Mouse (Mus musculus) MEL (cell line): ENCODE results near the gene Cds2. TPM values are rescaled to one million over a fixed set of nuclear protein-coding genes. Genes with fewer than 3 reads are reported as not detected.

Source experiments
- DNase-seq: peaks from one replicate; pipeline ENCODE4 v3.0.0; 2011; ENCODE audit warnings: low read depth, low spot score
- H3K27ac ChIP-seq: 2 replicates; pipeline ENCODE4 v1.5.1; 2012; ENCODE audit warnings: low read depth, mild to moderate bottlenecking, control low read depth, low read length, moderate library complexity; ENCODE audit not compliant: control insufficient read depth
- H3K27me3 ChIP-seq, 2 experiments: fragments of 150-350 bp in 1 of 2; sonication (generic) in 1 of 2; 2 replicates each; pipeline ENCODE4 v1.6.1; 2012; ENCODE audit warnings: low read length in 2 of 2, mild to moderate bottlenecking in 2 of 2, improper control_type of control experiment in 1 of 2, moderate library complexity in 1 of 2; ENCODE audit not compliant: insufficient read depth in 2 of 2, control insufficient read depth in 1 of 2
- H3K36me3 ChIP-seq, 2 experiments: 2 replicates each; pipeline ENCODE4 v1.6.1; 2012 to 2014; ENCODE audit warnings: low read length in 2 of 2, improper control_type of control experiment in 1 of 2, inconsistent platforms in 1 of 2, mild to moderate bottlenecking in 1 of 2; ENCODE audit not compliant: insufficient read depth in 2 of 2, control insufficient read depth in 1 of 2
- H3K4me1 ChIP-seq, 2 experiments: fragments of 150-350 bp in 1 of 2; sonication (generic) in 1 of 2; 2 replicates each; pipeline ENCODE4 v1.6.1; 2012; ENCODE audit warnings: low read length in 2 of 2, improper control_type of control experiment in 1 of 2, mild to moderate bottlenecking in 1 of 2; ENCODE audit not compliant: insufficient read depth in 2 of 2, control insufficient read depth in 1 of 2
- H3K4me3 ChIP-seq, 2 experiments: fragments of 150-350 bp in 1 of 2; sonication (generic) in 1 of 2; 2 replicates each; pipeline ENCODE4 v1.5.1; 2012; ENCODE audit warnings: low read depth in 2 of 2, low read length in 2 of 2, mild to moderate bottlenecking in 2 of 2, moderate library complexity in 2 of 2, control low read depth in 1 of 2, improper control_type of control experiment in 1 of 2; ENCODE audit not compliant: control insufficient read depth in 1 of 2, insufficient read depth in 1 of 2
- H3K79me2 ChIP-seq: 2 replicates; pipeline ENCODE4 v1.6.1; 2012; ENCODE audit warnings: mild to moderate bottlenecking, low read length, moderate library complexity; ENCODE audit not compliant: control insufficient read depth, poor library complexity, insufficient read depth
- H3K9ac ChIP-seq: 2 replicates; pipeline ENCODE4 v1.6.1; 2012; ENCODE audit warnings: low read depth, mild to moderate bottlenecking, control low read depth, low read length, moderate library complexity; ENCODE audit not compliant: control insufficient read depth, poor library complexity, severe bottlenecking
- H3K9me3 ChIP-seq: fragments of 150-350 bp; sonication (generic); replicated peaks from 2 replicates; pipeline ENCODE4 v1.6.1; 2012; ENCODE audit warnings: mild to moderate bottlenecking, low read length, improper control_type of control experiment, moderate library complexity; ENCODE audit not compliant: insufficient read depth
- ELF1 ChIP-seq: IDR thresholded peaks from 2 replicates; pipeline ENCODE4 v1.6.1; 2014; ENCODE audit warnings: low read depth, mild to moderate bottlenecking, inconsistent platforms, low read length, improper control_type of control experiment, moderate library complexity
- ETS1 ChIP-seq: IDR thresholded peaks from 2 replicates; pipeline ENCODE4 v1.6.1; 2012; ENCODE audit warnings: low read depth, mild to moderate bottlenecking, inconsistent platforms, low read length, improper control_type of control experiment, moderate library complexity
- GABPA ChIP-seq: IDR thresholded peaks from 2 replicates; pipeline ENCODE4 v1.6.1; 2012; ENCODE audit warnings: low read depth, mild to moderate bottlenecking, inconsistent platforms, low read length, improper control_type of control experiment, moderate library complexity
- JUND ChIP-seq: IDR thresholded peaks from 2 replicates; pipeline ENCODE4 v1.6.1; 2011; ENCODE audit warnings: low read depth, mild to moderate bottlenecking, improper control_type of control experiment, low read length
- KAT2A ChIP-seq: conservative IDR thresholded peaks from 2 replicates; pipeline ENCODE4 v1.6.1; 2012; ENCODE audit warnings: low read depth, low read length, improper control_type of control experiment, inconsistent platforms
- MAFK ChIP-seq: IDR thresholded peaks from 2 replicates; pipeline ENCODE4 v1.6.1; 2011; ENCODE audit warnings: low read depth, mild to moderate bottlenecking, low read length, improper control_type of control experiment, borderline replicate concordance
- MAZ ChIP-seq: IDR thresholded peaks from 2 replicates; pipeline ENCODE4 v1.6.1; 2012; ENCODE audit warnings: low read depth, mild to moderate bottlenecking, inconsistent platforms, low read length, improper control_type of control experiment
- MXI1 ChIP-seq: IDR thresholded peaks from 2 replicates; pipeline ENCODE4 v1.6.1; 2011; ENCODE audit warnings: mild to moderate bottlenecking, low read depth, low read length, improper control_type of control experiment
- NRF1 ChIP-seq: IDR thresholded peaks from 2 replicates; pipeline ENCODE4 v1.6.1; 2014; ENCODE audit warnings: low read depth, mild to moderate bottlenecking, inconsistent platforms, low read length, improper control_type of control experiment, moderate library complexity; ENCODE audit not compliant: poor library complexity, insufficient read depth, severe bottlenecking
- POLR2AphosphoS5 ChIP-seq: IDR thresholded peaks from 2 replicates; pipeline ENCODE4 v1.6.1; 2012; ENCODE audit warnings: low read depth, borderline replicate concordance, mild to moderate bottlenecking, inconsistent platforms, low read length, moderate library complexity, mixed read lengths
- SIN3A ChIP-seq: IDR thresholded peaks from 2 replicates; pipeline ENCODE4 v1.6.1; 2012; ENCODE audit warnings: low read length, improper control_type of control experiment, inconsistent platforms
- TAL1 ChIP-seq: IDR thresholded peaks from 2 replicates; pipeline ENCODE4 v1.6.1; 2012; ENCODE audit warnings: mild to moderate bottlenecking, inconsistent platforms, low read length, moderate library complexity, mixed read lengths
- TBP ChIP-seq: IDR thresholded peaks from 2 replicates; pipeline ENCODE4 v1.8.0; 2011; ENCODE audit warnings: low read depth, low read length, improper control_type of control experiment
- UBTF ChIP-seq: IDR thresholded peaks from 2 replicates; pipeline ENCODE4 v1.6.1; 2012; ENCODE audit warnings: low read depth, mild to moderate bottlenecking, inconsistent platforms, low read length, improper control_type of control experiment, moderate library complexity, borderline replicate concordance; ENCODE audit not compliant: insufficient read depth
- USF2 ChIP-seq, 2 experiments: IDR thresholded peaks; 2 replicates each; pipeline ENCODE4 v1.6.1; 2011 to 2012; ENCODE audit warnings: improper control_type of control experiment in 2 of 2, low read length in 2 of 2, borderline replicate concordance in 1 of 2, inconsistent platforms in 1 of 2, low read depth in 1 of 2, mild to moderate bottlenecking in 1 of 2; ENCODE audit not compliant: insufficient read depth in 1 of 2
- ZKSCAN1 ChIP-seq: IDR thresholded peaks from 2 replicates; pipeline ENCODE4 v1.6.1; 2012; ENCODE audit warnings: low read depth, mild to moderate bottlenecking, inconsistent platforms, low read length, improper control_type of control experiment, moderate library complexity
- ZMIZ1 ChIP-seq: IDR thresholded peaks from 2 replicates; pipeline ENCODE4 v1.6.1; 2012; ENCODE audit warnings: low read depth, mild to moderate bottlenecking, inconsistent platforms, low read length, improper control_type of control experiment, moderate library complexity
- ZNF384 ChIP-seq: IDR thresholded peaks from 2 replicates; pipeline ENCODE4 v1.6.1; 2012; ENCODE audit warnings: low read depth, mild to moderate bottlenecking, inconsistent platforms, low read length, improper control_type of control experiment
- polyA plus RNA-seq, 2 experiments: library from polyadenylated mRNA; stranded (reverse) in 1 of 2; unstranded in 1 of 2; fragments of >175 nt in 1 of 2; fragments of >200 nt in 1 of 2; gene quantifications; 2 replicates each; pipeline versions ENCODE4 v1.2.1 to v1.2.4; 2012; ENCODE audit warnings: low replicate concordance in 2 of 2, low read depth in 1 of 2; ENCODE audit not compliant: insufficient read length in 2 of 2, insufficient read depth in 1 of 2, missing spikeins in 1 of 2
- total RNA-seq: library from RNA; depleted of rRNA; stranded (reverse); fragments of 300-350 nt; gene quantifications from 2 replicates; pipeline ENCODE4 v1.2.3, GENCODE M21; 2012

The Cds2 gene
- total and polyA plus RNA-seq, 3 experiments: 8.8 to 28.5 TPM; not detected in 1

DNA sequence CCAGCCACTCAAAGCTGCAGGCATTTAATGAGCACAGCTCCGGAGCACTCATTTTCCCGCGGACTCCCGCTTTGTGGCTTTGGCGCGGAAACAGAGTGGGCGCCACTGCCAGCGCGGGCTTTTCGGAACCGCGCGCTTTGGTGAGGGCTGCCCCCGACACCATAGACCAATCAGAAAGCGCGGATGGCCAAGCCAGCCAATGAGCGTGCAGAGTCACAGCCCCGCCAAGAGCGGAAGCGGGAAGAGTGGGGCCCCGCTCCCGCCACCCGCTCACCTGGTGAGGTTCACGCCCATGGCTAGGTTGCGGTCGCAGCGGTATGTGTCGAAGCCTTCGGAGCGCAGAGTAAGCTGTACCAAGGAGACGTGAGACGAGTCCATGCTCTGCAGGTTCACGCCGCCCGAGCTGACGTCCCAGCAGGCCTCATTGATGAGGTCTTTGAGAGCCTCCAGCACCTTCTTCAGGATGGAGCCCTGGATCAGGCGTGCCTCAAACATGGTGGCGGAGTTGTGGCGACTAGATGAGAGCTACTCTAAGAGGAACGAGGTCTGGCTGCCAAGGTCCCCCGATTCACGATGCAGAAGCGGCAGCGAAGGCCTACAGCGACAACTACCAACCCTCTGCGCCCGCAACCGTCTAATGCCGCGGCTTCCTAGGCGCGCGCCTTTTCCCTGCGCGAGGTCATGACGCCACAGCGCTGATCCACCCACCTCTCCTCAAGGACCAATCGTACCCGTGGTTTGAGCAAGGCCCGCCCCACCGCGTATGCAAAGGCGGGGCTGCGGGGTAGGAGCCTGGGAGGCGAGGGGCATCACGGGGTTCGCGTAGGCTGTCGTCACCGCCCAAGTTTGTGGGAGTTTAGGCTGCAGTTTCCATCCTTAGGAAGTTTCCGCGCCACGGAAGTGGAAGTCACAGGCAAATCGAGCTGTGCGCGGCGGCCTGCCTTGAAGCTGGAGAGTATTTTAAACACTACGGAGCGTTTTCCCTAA lies 10.1 kb upstream of the Cds2 start, which contains the start of gene Pcna (continued):
- no peak for TF ChIP-seq ZNF384
- peak; percentile 85; the same call in 1 of the 2 replicates for TF ChIP-seq POLR2AphosphoS5
- TF ChIP-seq ELF1: peak; percentile 80
- TF ChIP-seq ZMIZ1: peak; percentile 97
- no peak for TF ChIP-seq TAL1
- TF ChIP-seq KAT2A: no peak
- no peak for TF ChIP-seq MAFK
- TF ChIP-seq MXI1: 0 out of 2 replicates have a peak, but pooled peaks have one; percentile 36
- peak; percentile 93 for TF ChIP-seq TBP
- TF ChIP-seq USF2 (IDR thresholded peaks at IDR 0.05; ENCODE audit: borderline replicate concordance in 1 of 2, insufficient read depth in 1 of 2, low read depth in 1 of 2, low read length in 2 of 2): no peak
- no peak for TF ChIP-seq GABPA
- TF ChIP-seq ETS1: peak; percentile 26; the same call in 1 of the 2 replicates
- no peak for TF ChIP-seq UBTF
- TF ChIP-seq ZKSCAN1: no peak
- peak; percentile 69 for TF ChIP-seq MAZ
- TF ChIP-seq NRF1: peak; percentile 49; the same call in 1 of the 2 replicates
- TF ChIP-seq, all 39 proteins: peak for 17

DNA sequence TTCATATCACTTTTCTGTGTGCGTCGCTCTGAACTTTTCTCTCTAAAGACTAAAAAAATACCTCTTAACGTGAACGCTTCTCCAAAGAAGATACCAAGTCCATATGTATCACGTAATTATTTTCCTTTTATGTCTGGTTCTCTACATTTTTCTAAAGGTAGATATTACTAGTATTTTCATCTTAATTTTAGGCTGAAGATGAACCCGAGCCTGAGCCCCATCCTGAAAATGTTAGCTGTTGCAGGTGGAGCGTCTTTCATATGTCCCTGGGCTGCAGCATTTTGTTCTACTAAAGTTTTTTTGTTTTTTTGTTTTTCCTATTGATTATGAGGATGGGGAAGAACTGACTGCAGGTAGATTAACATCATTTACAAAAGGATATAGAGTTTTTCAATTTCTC lies 9.3 kb upstream of the Cds2 start:
- peak; percentile 43; the same call in 1 of the 2 replicates for TF ChIP-seq MAZ
- no peak for TF ChIP-seq MXI1
- TF ChIP-seq KAT2A: no peak
- no peak; the same call in 1 of the 2 replicates for TF ChIP-seq SIN3A
- TF ChIP-seq JUND: no peak
- TF ChIP-seq TBP: no peak
- Histone ChIP-seq H3K79me2 (peaks cover 22% of the 10 kb centered on the region), H3K9ac (peak overlapping the region; percentile 82), H3K27ac (peak overlapping the region; percentile 89), H3K4me1 (no peaks in the 10 kb centered on the region; a peak in 1 of 4 replicates), H3K4me3 (peak overlapping the region; percentile 64 to 73), H3K27me3 (no peaks in the 10 kb centered on the region), H3K36me3 (peaks cover 10 to 32% of the 10 kb centered on the region in 2 experiments), H3K9me3 (no peaks in the 10 kb centered on the region)
- DNase-seq: peak; percentile 63
